Mouse (Mus musculus) kidney, embryonic 14.5 days (tissue): ENCODE measurements around the gene Ptpn23. TPM values are rescaled to one million over a fixed set of nuclear protein-coding genes. Genes with fewer than 3 reads are reported as not detected.
A peak's percentile ranks its signal among the peaks of the same experiment; 100 is the strongest.

Source experiments
- ATAC-seq: fragments of 200-750 bp; cut with Nextera tagmentation; 2 replicates; pipeline ENCODE4 v1.8.0; 2017; ENCODE audit warnings: moderate number of reproducible peaks, mild to moderate bottlenecking, moderate TSS enrichment, moderate library complexity; ENCODE audit not compliant: low FRiP score, low TSS enrichment
- H3K27ac ChIP-seq: fragments of 300-500 bp; sonication (generic); 2 replicates; pipeline ENCODE4 v1.5.1; 2014; ENCODE audit warnings: low read depth, mild to moderate bottlenecking, low read length, moderate library complexity, mixed read lengths
- H3K27me3 ChIP-seq: fragments of 300-500 bp; sonication (generic); 2 replicates; pipeline ENCODE4 v1.6.1; 2014; ENCODE audit warnings: mild to moderate bottlenecking, low read length; ENCODE audit not compliant: control insufficient read depth, insufficient read depth
- H3K36me3 ChIP-seq: fragments of 300-500 bp; sonication (generic); 2 replicates; pipeline ENCODE4 v1.6.1; 2014; ENCODE audit warnings: low read length, mixed read lengths; ENCODE audit not compliant: control insufficient read depth, insufficient read depth
- H3K4me1 ChIP-seq: fragments of 300-500 bp; sonication (generic); 2 replicates; pipeline ENCODE4 v1.6.1; 2014; ENCODE audit warnings: low read length, mixed read lengths; ENCODE audit not compliant: control insufficient read depth, insufficient read depth
- H3K4me2 ChIP-seq: fragments of 300-500 bp; sonication (generic); replicated peaks from 2 replicates; pipeline ENCODE4 v1.6.1; 2014; ENCODE audit warnings: low read depth, mild to moderate bottlenecking, low read length
- H3K4me3 ChIP-seq: fragments of 300-500 bp; sonication (generic); 2 replicates; pipeline ENCODE4 v1.5.1; 2014; ENCODE audit warnings: mild to moderate bottlenecking, low read length
- H3K9ac ChIP-seq: fragments of 300-500 bp; sonication (generic); 2 replicates; pipeline ENCODE4 v1.6.1; 2014; ENCODE audit warnings: low read depth, mild to moderate bottlenecking, low read length, moderate library complexity
- H3K9me3 ChIP-seq: fragments of 300-500 bp; sonication (generic); 2 replicates; pipeline ENCODE4 v1.6.1; 2016; ENCODE audit warnings: low read length; ENCODE audit not compliant: control insufficient read depth
- WGBS: fragments of 180-500 bp; shearing (Covaris S2); extraction: QIAGEN DNeasy Blood & Tissue Kit; methylation state at CpG from one replicate; pipeline ENCODE4 v1.1.7; 2014; 5-methylcytosine and 5-hydroxymethylcytosine counted together
- polyA plus RNA-seq: library from polyadenylated mRNA; unstranded; fragments of >200 nt; fragmentation: Nextera tagmentation; extraction: Ambion mirVana; gene quantifications from 2 replicates; pipeline ENCODE4 v1.2.1, GENCODE M21; 2014

Ptpn23 gene
- 16.1 and 18.6 TPM in 2 replicates for polyA plus RNA-seq

DNA sequence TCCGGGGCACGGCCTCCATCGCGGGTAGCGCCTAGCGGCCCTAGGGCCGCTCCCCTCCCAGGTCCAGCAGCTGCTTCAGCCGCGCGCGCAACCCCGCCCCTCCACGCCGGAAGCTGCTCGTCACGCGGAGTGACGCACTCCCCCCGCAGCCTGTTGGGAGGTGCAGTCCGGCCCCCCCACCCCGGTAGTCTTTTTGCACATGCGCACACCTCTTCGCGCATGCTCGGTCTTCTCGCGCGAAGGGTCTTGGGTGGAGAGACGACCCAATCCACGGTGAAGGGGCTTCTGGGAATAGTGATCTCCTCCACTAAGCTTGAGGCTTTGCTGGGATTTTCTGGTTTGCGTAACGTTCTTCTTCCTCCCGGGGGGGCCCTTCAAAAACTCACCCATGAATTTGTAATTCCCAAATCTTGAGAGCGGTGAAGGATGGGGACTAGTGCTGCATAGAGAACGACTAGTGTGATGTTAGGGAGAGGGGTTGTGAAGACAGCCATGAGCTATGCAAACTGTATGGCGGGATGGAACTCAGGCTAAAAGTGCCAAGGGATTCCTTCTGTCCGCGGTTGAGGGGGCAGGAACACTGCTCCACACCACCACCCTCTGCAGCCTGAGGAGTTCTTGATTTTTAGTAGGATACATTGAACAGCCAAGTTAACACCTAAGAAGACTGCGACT lies at the start of gene Ptpn23:
TSS of gene Ptpn23 (minus strand) at position 115 of the 675 bp plus-strand sequence.
- peaks cover 11% of the 10 kb centered on the region for H3K4me1 ChIP-seq
- peak within 1 kb of the TSS; percentile 90 for H3K4me3 ChIP-seq
- ATAC-seq = peak; percentile 96
- H3K9me3 ChIP-seq = no peaks in the 10 kb centered on the region
- no peaks in the 10 kb centered on the region for H3K27me3 ChIP-seq
- peak within 1 kb of the TSS; percentile 84 for H3K27ac ChIP-seq
- peak within 1 kb of the TSS; percentile 88 for H3K9ac ChIP-seq
- peak within 1 kb of the TSS; percentile 89 for H3K4me2 ChIP-seq
- 1% methylated on average over 36 of the region's 39 CpGs for whole genome bisulfite sequencing
- no peaks in the 10 kb centered on the region for H3K36me3 ChIP-seq

DNA sequence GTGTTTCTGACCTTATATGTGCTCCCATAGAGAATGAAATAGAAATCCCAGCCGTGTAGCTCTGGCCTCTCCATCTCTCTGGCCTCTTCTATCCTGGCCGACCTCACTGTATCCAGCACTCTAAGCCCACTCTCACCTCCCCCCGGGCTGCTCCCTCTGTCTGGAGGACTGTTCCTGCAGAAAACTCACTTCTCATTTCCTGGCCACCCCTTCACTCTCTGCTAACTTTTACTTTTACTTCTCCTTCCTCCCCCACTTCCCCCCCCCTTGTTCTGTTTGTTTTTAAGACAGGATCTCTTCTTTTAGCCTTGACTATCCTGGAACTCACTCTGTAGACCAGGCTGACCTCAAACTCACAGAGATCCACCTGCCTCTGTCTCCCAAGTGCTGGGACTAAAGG lies 44.5 kb upstream of the Ptpn23 start:
- H3K9me3 ChIP-seq = no peaks in the 10 kb centered on the region
- H3K9ac ChIP-seq = no peak overlapping the region
- H3K36me3 ChIP-seq = peaks cover 9% of the 10 kb centered on the region; the same call in 1 of the 2 replicates
- H3K27ac ChIP-seq = no peak overlapping the region
- H3K4me3 ChIP-seq = no peak overlapping the region
- ATAC-seq = no peak
- 80% methylated on average over 3 of the region's 3 CpGs for WGBS
- no peak overlapping the region for H3K4me2 ChIP-seq
- H3K27me3 ChIP-seq = no peaks in the 10 kb centered on the region
- no peaks in the 10 kb centered on the region for H3K4me1 ChIP-seq

DNA sequence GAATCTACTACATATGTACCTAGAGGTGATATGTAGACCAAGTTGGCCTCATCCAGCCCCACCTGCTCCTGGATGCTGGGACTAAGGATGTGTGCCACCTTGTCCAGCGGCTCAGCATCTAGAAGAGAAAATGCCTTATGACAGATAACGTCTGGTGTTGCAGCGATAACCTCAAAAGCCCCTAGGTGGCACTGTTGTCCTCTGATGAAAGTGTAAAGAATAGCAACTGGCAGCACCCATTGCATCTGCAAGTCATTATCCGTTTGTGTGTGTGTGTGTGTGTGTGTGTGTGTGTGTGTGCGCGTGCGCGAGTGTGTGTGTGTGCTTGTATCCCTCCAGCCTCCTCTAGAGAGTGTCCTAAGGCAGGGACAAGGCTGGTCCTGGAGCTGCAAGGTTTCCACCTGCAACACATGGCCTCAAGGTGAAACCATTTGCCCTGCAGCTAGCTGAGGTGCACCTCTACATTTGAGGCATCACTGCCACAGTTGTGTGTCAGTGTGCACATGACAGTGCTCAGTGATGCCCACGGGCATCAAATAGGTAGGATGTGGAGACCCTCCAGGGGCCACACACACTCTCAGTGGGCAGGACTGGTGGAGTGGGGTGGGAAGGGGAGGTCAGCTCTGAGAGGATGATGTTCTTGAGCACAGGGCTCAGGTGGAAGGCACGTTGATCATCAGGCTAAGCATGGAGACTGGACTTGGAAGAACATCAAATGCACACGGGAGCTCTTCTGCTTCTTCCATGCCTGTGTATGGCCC lies 41.0 kb upstream of the Ptpn23 start:
- Histone ChIP-seq H3K9me3 (no peaks in the 10 kb centered on the region), H3K4me3 (no peak overlapping the region), H3K4me2 (no peak overlapping the region), H3K27ac (no peak overlapping the region), H3K9ac (no peak overlapping the region), H3K36me3 (peaks cover 6% of the 10 kb centered on the region; the same call in 1 of the 2 replicates), H3K27me3 (no peaks in the 10 kb centered on the region), H3K4me1 (no peaks in the 10 kb centered on the region)
- 27% methylated on average over 11 of the region's 11 CpGs for WGBS
- ATAC-seq = peak; percentile 81

DNA sequence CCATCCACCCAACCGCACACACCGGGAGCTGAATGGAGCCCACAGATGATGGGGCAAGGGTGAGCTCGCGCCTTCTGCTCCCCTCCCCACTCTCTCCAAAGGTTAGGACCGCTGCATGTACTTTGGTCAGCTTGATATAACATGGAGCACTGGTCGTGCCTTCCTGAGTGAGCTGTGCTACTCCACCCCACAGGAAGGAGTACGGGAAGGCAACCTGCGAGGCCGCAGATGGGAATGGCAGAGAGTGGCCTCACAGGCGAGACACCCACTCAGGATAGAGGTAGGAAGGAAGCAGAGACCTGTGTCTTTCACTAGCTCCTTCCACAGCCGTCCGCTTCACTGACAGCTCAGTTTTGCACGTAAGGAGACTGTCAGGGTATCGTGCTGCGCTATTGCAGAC lies 40.3 kb upstream of the Ptpn23 start:
- 90% methylated on average over 15 of the region's 15 CpGs for WGBS
- no peak overlapping the region for H3K4me3 ChIP-seq
- no peaks in the 10 kb centered on the region for H3K4me1 ChIP-seq
- 0 out of 2 replicates have a peak, but pooled peaks have one; percentile 16 for ATAC-seq
- H3K9ac ChIP-seq = no peak overlapping the region
- H3K36me3 ChIP-seq = peaks cover 6% of the 10 kb centered on the region; the same call in 1 of the 2 replicates
- no peaks in the 10 kb centered on the region for H3K9me3 ChIP-seq
- no peak overlapping the region for H3K27ac ChIP-seq
- H3K4me2 ChIP-seq = no peak overlapping the region
- H3K27me3 ChIP-seq = no peaks in the 10 kb centered on the region

DNA sequence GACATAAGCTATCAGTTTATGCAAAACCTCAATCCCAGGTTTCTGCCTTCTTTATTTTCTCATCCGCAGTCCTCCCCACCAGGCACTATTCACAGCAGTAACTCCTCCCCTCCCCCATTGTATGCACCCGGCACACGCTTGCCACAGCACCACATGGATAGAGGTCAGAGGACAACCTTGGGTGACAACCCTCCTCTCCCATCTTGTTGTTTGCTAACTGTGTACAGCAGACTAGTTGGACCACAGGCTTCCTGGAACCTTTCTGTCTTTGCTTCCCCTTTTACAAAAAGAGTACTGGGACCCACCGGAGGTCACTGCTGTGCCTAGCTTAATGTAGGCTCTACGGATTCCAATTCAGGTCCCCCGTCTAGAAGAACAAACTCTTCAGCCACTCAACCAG lies 32.5 kb upstream of the Ptpn23 start:
- Histone ChIP-seq H3K27me3 (no peaks in the 10 kb centered on the region), H3K4me2 (no peak overlapping the region), H3K9me3 (no peaks in the 10 kb centered on the region), H3K4me1 (no peaks in the 10 kb centered on the region), H3K9ac (no peak overlapping the region), H3K4me3 (no peak overlapping the region), H3K36me3 (peaks cover 17% of the 10 kb centered on the region; the same call in 1 of the 2 replicates), H3K27ac (no peak overlapping the region)
- no peak for ATAC-seq
- 94% methylated on average over 6 of the region's 6 CpGs for WGBS

DNA sequence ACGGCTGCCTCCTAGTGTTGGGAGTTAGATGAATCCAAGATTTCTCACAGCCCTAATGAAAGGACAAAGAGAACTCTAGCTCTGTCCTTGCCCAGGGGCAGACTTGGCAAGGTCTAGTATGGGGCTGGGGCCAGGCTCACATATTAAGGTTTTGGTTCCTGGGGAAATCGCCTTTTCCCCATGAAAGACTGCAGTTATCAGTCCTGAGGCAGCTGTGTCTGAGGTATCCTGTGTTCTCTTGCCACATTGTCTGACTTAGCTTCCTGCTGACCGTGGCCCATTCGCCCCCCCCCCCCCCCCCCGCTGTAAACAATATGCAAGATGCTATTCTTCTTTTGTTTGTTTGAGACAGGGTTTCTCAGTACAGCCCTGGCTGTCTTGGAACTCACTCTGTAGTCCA lies 32.0 kb upstream of the Ptpn23 start:
- Histone ChIP-seq H3K9me3 (no peaks in the 10 kb centered on the region), H3K9ac (no peak overlapping the region), H3K4me3 (no peak overlapping the region), H3K27me3 (no peaks in the 10 kb centered on the region), H3K4me2 (no peak overlapping the region), H3K36me3 (peaks cover 22% of the 10 kb centered on the region; the same call in 1 of the 2 replicates), H3K4me1 (no peaks in the 10 kb centered on the region), H3K27ac (no peak overlapping the region)
- 76% methylated on average over 3 of the region's 5 CpGs for WGBS
- no peak for ATAC-seq

DNA sequence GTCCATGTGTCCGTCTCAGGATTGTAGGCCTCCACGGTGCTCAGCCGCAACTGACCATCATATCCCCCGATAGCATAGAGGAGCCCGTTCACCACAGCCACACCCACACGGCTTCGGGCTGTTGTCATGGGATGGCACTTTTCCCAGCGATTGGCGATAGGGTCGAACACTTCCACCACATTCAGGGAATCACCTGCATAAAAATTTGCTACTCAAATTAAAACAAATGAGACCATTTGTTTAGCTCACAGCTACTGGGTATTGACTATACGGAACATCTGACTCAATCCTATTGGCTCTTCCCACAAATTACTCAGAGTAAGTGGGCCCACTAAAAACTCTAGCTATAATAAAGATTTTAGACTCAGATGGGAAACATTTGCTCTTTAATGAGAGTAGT lies 28.0 kb upstream of the Ptpn23 start:
- H3K36me3 ChIP-seq = peaks cover 23% of the 10 kb centered on the region; the same call in 1 of the 2 replicates
- no peak for ATAC-seq
- 93% methylated on average over 11 of the region's 11 CpGs for WGBS

DNA sequence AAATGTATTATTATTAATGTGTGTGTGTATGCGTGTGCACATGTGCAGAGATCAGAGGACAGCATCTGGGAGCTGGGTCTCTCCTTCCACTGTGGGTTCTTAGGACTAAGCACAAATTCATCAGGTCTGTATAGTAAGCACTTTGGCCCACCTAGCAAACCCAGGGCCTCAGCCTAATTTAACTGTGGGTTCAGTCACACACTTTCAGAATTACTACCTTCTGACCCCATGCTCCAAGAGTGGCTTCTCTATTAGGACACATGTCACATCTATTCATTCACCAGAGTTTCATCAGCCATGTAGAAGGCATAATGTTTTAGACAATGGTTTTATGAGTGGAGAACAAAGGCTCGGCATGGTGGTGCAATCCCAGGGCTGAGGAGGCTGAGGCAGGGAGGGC lies 25.0 kb upstream of the Ptpn23 start:
- H3K9me3 ChIP-seq = no peaks in the 10 kb centered on the region
- no peak overlapping the region for H3K4me2 ChIP-seq
- no peaks in the 10 kb centered on the region for H3K4me1 ChIP-seq
- no peak overlapping the region for H3K4me3 ChIP-seq
- WGBS = 96% methylated on average over 2 of the region's 2 CpGs
- H3K36me3 ChIP-seq = peaks cover 33% of the 10 kb centered on the region
- no peak overlapping the region for H3K27ac ChIP-seq
- no peak for ATAC-seq
- no peak overlapping the region for H3K9ac ChIP-seq
- no peaks in the 10 kb centered on the region for H3K27me3 ChIP-seq

More for the DNA sequence above, 28.0 kb upstream of the Ptpn23 start:
- H3K9ac ChIP-seq = no peak overlapping the region
- no peaks in the 10 kb centered on the region for H3K4me1 ChIP-seq
- H3K27ac ChIP-seq = no peak overlapping the region
- H3K4me3 ChIP-seq = no peak overlapping the region
- no peaks in the 10 kb centered on the region for H3K27me3 ChIP-seq
- no peak overlapping the region for H3K4me2 ChIP-seq
- H3K9me3 ChIP-seq = no peaks in the 10 kb centered on the region

DNA sequence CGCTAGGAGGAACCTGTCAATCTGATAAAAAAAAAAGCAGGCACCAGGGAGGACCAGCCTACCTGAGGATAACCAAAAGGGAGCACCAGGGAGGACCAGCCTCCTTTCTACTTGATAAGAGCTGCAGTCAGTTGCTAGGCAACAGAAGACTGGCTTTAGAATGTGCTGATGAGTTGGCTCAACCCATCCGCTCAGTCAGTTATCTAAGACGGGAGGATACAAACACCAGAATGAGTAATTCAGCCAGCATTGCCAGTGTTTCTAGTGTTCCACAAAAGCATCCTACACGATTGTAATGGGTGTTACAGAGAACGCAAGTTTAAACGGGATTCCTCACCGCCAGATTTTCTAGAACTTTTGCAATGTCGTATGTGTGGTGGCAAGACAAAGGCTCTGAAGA lies 23.2 kb upstream of the Ptpn23 start:
- WGBS = 89% methylated on average over 8 of the region's 8 CpGs
- Histone ChIP-seq H3K27ac (no peak overlapping the region), H3K4me3 (no peak overlapping the region), H3K9me3 (no peaks in the 10 kb centered on the region), H3K36me3 (peaks cover 35% of the 10 kb centered on the region), H3K4me2 (no peak overlapping the region), H3K27me3 (no peaks in the 10 kb centered on the region), H3K4me1 (no peaks in the 10 kb centered on the region), H3K9ac (no peak overlapping the region)
- ATAC-seq = no peak
